Mouse (Mus musculus) myocyte (in vitro differentiated cells): ENCODE measurements around the gene Itm2c. TPM values are rescaled to one million over a fixed set of nuclear protein-coding genes. Genes with fewer than 3 reads are reported as not detected.

Experiments used
- H3K27me3 ChIP-seq: one replicate; pipeline ENCODE4 v1.6.1; 2011; ENCODE audit not compliant: control insufficient read depth, insufficient read depth, insufficient read length
- H3K36me3 ChIP-seq: one replicate; pipeline ENCODE4 v1.6.1; 2011; ENCODE audit not compliant: control insufficient read depth, insufficient read depth
- H3K4me2 ChIP-seq: one replicate; pipeline ENCODE4 v1.6.1; 2011; ENCODE audit warnings: low read depth, control low read depth
- H3K4me3 ChIP-seq: one replicate; pipeline ENCODE4 v1.5.1; 2011; ENCODE audit warnings: mild to moderate bottlenecking, control low read depth, moderate library complexity
- H3K79me2 ChIP-seq: one replicate; pipeline ENCODE4 v1.6.1; 2011; ENCODE audit not compliant: control insufficient read depth, insufficient read depth
- H3ac ChIP-seq: one replicate; pipeline ENCODE4 v1.6.1; 2011; ENCODE audit not compliant: control insufficient read depth, insufficient read length
- CEBPB ChIP-seq: IDR thresholded peaks from 2 replicates; pipeline ENCODE4 v1.6.1; 2011; ENCODE audit warnings: mild to moderate bottlenecking, moderate library complexity; ENCODE audit not compliant: poor library complexity, insufficient read depth, severe bottlenecking
- E2F4 ChIP-seq: IDR thresholded peaks from one replicate; pipeline ENCODE4 v1.6.1; 2011; ENCODE audit warnings: mild to moderate bottlenecking, control low read depth, moderate library complexity; ENCODE audit not compliant: insufficient read depth
- MAX ChIP-seq: IDR thresholded peaks from one replicate; pipeline ENCODE4 v1.6.1; 2011; ENCODE audit warnings: low read depth, mild to moderate bottlenecking, control low read depth
- MYOD1 ChIP-seq, 3 experiments: IDR thresholded peaks; one replicate each; pipeline ENCODE4 v1.6.1; 2011; ENCODE audit warnings: control low read depth in 2 of 3, low read depth in 2 of 3, mild to moderate bottlenecking in 2 of 3, moderate library complexity in 1 of 3; ENCODE audit not compliant: insufficient read length in 2 of 3, control insufficient read depth in 1 of 3
- MYOG ChIP-seq, 3 experiments: IDR thresholded peaks; one replicate each; pipeline ENCODE4 v1.6.1; 2011; ENCODE audit warnings: control low read depth in 2 of 3, low read depth in 2 of 3, mild to moderate bottlenecking in 2 of 3; ENCODE audit not compliant: insufficient read length in 2 of 3, control insufficient read depth in 1 of 3, insufficient read depth in 1 of 3
- POLR2A ChIP-seq: IDR thresholded peaks from one replicate; pipeline ENCODE4 v1.6.1; 2011; ENCODE audit warnings: low read depth, mild to moderate bottlenecking, control low read depth, moderate library complexity; ENCODE audit not compliant: insufficient read length
- POLR2AphosphoS2 ChIP-seq: IDR thresholded peaks from one replicate; pipeline ENCODE4 v1.6.1; 2011; ENCODE audit warnings: low read depth, control low read depth; ENCODE audit not compliant: insufficient read length
- REST ChIP-seq: IDR thresholded peaks from one replicate; pipeline ENCODE4 v1.6.1; 2011; ENCODE audit warnings: mild to moderate bottlenecking, control low read depth, moderate library complexity; ENCODE audit not compliant: insufficient read depth, insufficient read length
- SRF ChIP-seq: IDR thresholded peaks from one replicate; pipeline ENCODE4 v1.6.1; 2011; ENCODE audit warnings: low read depth; ENCODE audit not compliant: control insufficient read depth, insufficient read length
- TCF12 ChIP-seq: IDR thresholded peaks from one replicate; pipeline ENCODE4 v1.6.1; 2011; ENCODE audit warnings: mild to moderate bottlenecking, control low read depth; ENCODE audit not compliant: poor library complexity, insufficient read depth, severe bottlenecking
- TCF3 ChIP-seq: IDR thresholded peaks from one replicate; pipeline ENCODE4 v1.6.1; 2011; ENCODE audit warnings: low read depth, control low read depth; ENCODE audit not compliant: insufficient read length
- USF1 ChIP-seq: IDR thresholded peaks from one replicate; pipeline ENCODE4 v1.6.1; 2011; ENCODE audit warnings: low read depth, mild to moderate bottlenecking, control low read depth, moderate library complexity
- polyA plus RNA-seq: library from polyadenylated mRNA; unstranded; fragments of >200 nt; fragmentation: generic; extraction: Trizol; gene quantifications from one replicate; pipeline ENCODE4 v1.2.1, GENCODE M21; 2012; ENCODE audit warnings: missing spikeins

Itm2c gene
- 86.6 TPM for polyA plus RNA-seq

DNA sequence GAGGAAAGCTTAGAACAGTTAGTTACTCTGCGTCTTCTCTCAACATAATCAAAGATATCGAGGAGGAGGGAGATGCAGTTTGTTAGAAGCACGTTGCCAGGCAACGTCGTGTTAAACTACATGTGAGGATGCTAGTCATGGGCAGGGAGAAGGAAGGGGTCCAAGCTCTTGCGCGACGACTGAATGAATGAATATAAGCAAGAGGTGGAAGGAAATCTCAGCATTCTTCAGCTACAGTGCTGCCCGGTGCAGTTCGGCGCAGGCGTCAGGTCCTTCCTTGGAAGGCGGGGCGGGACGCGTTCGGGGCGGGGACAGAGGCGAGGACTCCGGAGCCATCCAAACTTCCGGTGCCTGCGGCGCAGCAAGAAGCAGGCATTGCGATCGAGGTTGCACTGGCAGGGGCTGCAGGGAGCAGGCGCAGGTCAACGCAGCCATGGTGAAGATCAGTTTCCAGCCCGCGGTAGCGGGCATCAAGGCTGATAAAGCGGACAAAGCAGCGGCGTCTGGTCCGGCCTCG is at the start of gene Itm2c:
Gene Itm2c (plus strand): TSS at position 51 of the 517 bp plus-strand sequence.
- Histone ChIP-seq H3K79me2 (peaks cover 6% of the 10 kb centered on the region), H3K4me3 (peak within 1 kb of the TSS; percentile 89), H3K36me3 (no peaks in the 10 kb centered on the region), H3K4me2 (peak within 1 kb of the TSS; percentile 95), H3K27me3 (no peaks in the 10 kb centered on the region), H3ac (peak within 1 kb of the TSS; percentile 18)
- TF ChIP-seq POLR2A = peak; percentile 83
- TF ChIP-seq TCF3 = no peak
- peak; percentile 69 for TF ChIP-seq POLR2AphosphoS2
- no peak for TF ChIP-seq USF1
- peak; percentile 6 for TF ChIP-seq REST

- Histone ChIP-seq H3K4me3 (no peak overlapping the region), H3K79me2 (no peaks in the 10 kb centered on the region), H3ac (no peak overlapping the region), H3K27me3 (no peaks in the 10 kb centered on the region), H3K36me3 (peaks cover 45% of the 10 kb centered on the region), H3K4me2 (no peak overlapping the region)
- TF ChIP-seq CEBPB (no peak), POLR2AphosphoS2 (no peak), MYOG (IDR thresholded peaks at IDR 0.05; ENCODE audit: control insufficient read depth in 1 of 3, insufficient read depth in 1 of 3, insufficient read length in 2 of 3, low read depth in 2 of 3) (no peak), POLR2A (no peak), MYOD1 (IDR thresholded peaks at IDR 0.05; ENCODE audit: control insufficient read depth in 1 of 3, insufficient read length in 2 of 3, low read depth in 2 of 3) (no peak), MAX (no peak), SRF (no peak), REST (no peak), E2F4 (no peak), USF1 (no peak), TCF12 (no peak), TCF3 (no peak)
Observed at GRCm38 (mm10) chr1:85844981-85845380, 49.1 kb upstream of the Itm2c start.

GRCm38 (mm10) chr1:85845476-85845875 is 48.6 kb upstream of the Itm2c start:
- TF ChIP-seq SRF (no peak), POLR2AphosphoS2 (no peak), USF1 (no peak), CEBPB (no peak), MAX (no peak), MYOD1 (IDR thresholded peaks at IDR 0.05; ENCODE audit: control insufficient read depth in 1 of 3, insufficient read length in 2 of 3, low read depth in 2 of 3) (no peak), TCF3 (no peak)
- Histone ChIP-seq H3K79me2 (no peaks in the 10 kb centered on the region), H3K4me3 (no peak overlapping the region), H3K27me3 (no peaks in the 10 kb centered on the region), H3K36me3 (peaks cover 46% of the 10 kb centered on the region), H3ac (no peak overlapping the region), H3K4me2 (no peak overlapping the region)

DNA sequence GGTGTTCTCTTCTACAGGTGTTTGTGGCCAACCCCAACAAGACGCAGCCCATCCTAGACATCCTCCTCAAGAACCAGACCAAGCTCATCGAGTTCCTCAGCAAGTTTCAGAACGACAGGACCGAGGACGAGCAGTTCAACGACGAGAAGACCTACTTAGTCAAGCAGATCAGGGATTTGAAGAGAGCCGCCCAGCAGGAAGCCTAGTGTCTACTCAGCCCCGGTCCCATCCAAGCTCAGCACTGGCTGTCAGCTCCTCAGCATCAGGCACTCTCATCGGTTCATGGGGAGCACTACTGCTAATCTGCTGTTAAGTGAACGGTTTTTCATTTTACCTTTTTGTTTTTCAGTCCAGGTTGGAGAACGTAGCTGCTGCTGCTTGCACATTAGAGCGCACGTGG is 45.1 kb upstream of the Itm2c start:
- Histone ChIP-seq H3ac (no peak overlapping the region), H3K27me3 (no peaks in the 10 kb centered on the region), H3K4me2 (no peak overlapping the region), H3K36me3 (peaks cover 37% of the 10 kb centered on the region), H3K4me3 (no peak overlapping the region), H3K79me2 (no peaks in the 10 kb centered on the region)
- TF ChIP-seq MYOD1 (IDR thresholded peaks at IDR 0.05; ENCODE audit: control insufficient read depth in 1 of 3, insufficient read length in 2 of 3, low read depth in 2 of 3) (no peak), E2F4 (no peak), USF1 (no peak), POLR2AphosphoS2 (no peak), TCF3 (no peak), POLR2A (no peak), SRF (no peak), TCF12 (no peak), CEBPB (no peak), MAX (no peak), MYOG (IDR thresholded peaks at IDR 0.05; ENCODE audit: control insufficient read depth in 1 of 3, insufficient read depth in 1 of 3, insufficient read length in 2 of 3, low read depth in 2 of 3) (no peak), REST (no peak)

- Histone ChIP-seq H3K36me3 (peaks cover 36% of the 10 kb centered on the region), H3K4me2 (no peak overlapping the region)
- TF ChIP-seq E2F4 (no peak), SRF (no peak), TCF12 (no peak), POLR2AphosphoS2 (no peak)
Observed at GRCm38 (mm10) chr1:85850851-85851250, 43.2 kb upstream of the Itm2c start.

More at GRCm38 (mm10) chr1:85850851-85851250, 43.2 kb upstream of the Itm2c start:
- no peaks in the 10 kb centered on the region for H3K79me2 ChIP-seq
- H3K4me3 ChIP-seq = no peak overlapping the region
- no peaks in the 10 kb centered on the region for H3K27me3 ChIP-seq
- no peak overlapping the region for H3ac ChIP-seq
